Mouse (Mus musculus): Measurements from ENCODE around the gene Atp9a.

DNA sequence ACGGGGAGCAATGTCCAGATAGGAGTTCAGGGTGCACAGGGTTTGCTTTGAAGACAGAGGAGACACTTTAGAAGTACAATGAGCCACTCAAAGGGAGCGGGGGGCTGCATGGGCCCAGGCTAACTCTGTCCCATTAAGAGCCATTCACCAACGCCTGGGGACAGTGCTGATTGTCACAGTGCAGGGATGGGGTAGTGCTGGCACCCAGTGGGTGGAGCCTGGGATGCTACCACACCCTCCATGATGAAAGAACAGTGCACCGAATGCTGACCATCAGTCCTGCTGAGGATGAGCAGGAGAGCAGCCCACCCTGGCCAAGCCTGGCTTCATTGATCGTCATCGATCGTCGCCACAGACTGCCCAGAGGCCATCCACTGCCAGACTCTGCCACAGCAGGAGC is 11.0 kb downstream of the Atp9a start:
- no peak for TF ChIP-seq POLR2A (IDR thresholded peaks at IDR 0.05; ENCODE audit: insufficient read depth, low read length)
- no peak for TF ChIP-seq CTCF (IDR thresholded peaks at IDR 0.05; ENCODE audit: low read depth, low read length)
